Mouse (Mus musculus) limb, embryonic 13.5 days (tissue): ENCODE measurements around the gene 2300009A05Rik. TPM values are rescaled to one million over a fixed set of nuclear protein-coding genes. Genes with fewer than 3 reads are reported as not detected.

ENCODE experiments used
- ATAC-seq: fragments of 200-750 bp; cut with Nextera tagmentation; 2 replicates; pipeline ENCODE4 v1.8.0; 2017; ENCODE audit warnings: low read depth, moderate number of reproducible peaks, moderate TSS enrichment; ENCODE audit not compliant: low FRiP score
- H3K27ac ChIP-seq: fragments of 300-500 bp; sonication (generic); 2 replicates; pipeline ENCODE4 v1.5.1; 2015; ENCODE audit warnings: inconsistent platforms, mild to moderate bottlenecking, moderate library complexity
- H3K27me3 ChIP-seq: fragments of 300-500 bp; sonication (generic); 2 replicates; pipeline ENCODE4 v1.6.1; 2015; ENCODE audit warnings: mild to moderate bottlenecking, inconsistent platforms
- H3K36me3 ChIP-seq: fragments of 300-500 bp; sonication (generic); 2 replicates; pipeline ENCODE4 v1.6.1; 2015; ENCODE audit warnings: inconsistent platforms, mild to moderate bottlenecking, moderate library complexity
- H3K4me1 ChIP-seq: fragments of 300-500 bp; sonication (generic); 2 replicates; pipeline ENCODE4 v1.6.1; 2015; ENCODE audit warnings: inconsistent platforms
- H3K4me2 ChIP-seq: fragments of 300-500 bp; sonication (generic); replicated peaks from 2 replicates; pipeline ENCODE4 v1.6.1; 2015; ENCODE audit warnings: inconsistent platforms, mild to moderate bottlenecking, moderate library complexity
- H3K4me3 ChIP-seq: fragments of 300-500 bp; sonication (generic); 2 replicates; pipeline ENCODE4 v1.5.1; 2015; ENCODE audit warnings: moderate library complexity, mild to moderate bottlenecking, inconsistent platforms
- H3K9ac ChIP-seq: fragments of 300-500 bp; sonication (generic); 2 replicates; pipeline ENCODE4 v1.6.1; 2015; ENCODE audit warnings: mild to moderate bottlenecking, inconsistent platforms
- H3K9me3 ChIP-seq: fragments of 300-500 bp; sonication (generic); 2 replicates; pipeline ENCODE4 v1.6.1; 2016; ENCODE audit warnings: inconsistent platforms
- WGBS: fragments of 180-500 bp; shearing (Covaris S2); methylation state at CpG from one replicate; pipeline ENCODE4 v1.1.7; 2015; 5-methylcytosine and 5-hydroxymethylcytosine counted together
- polyA plus RNA-seq: library from polyadenylated mRNA; unstranded; fragments of >200 nt; fragmentation: Nextera tagmentation; extraction: Ambion mirVana; gene quantifications from 2 replicates; pipeline ENCODE4 v1.2.1, GENCODE M21; 2015

2300009A05Rik gene
- polyA plus RNA-seq, 1 experiment from 2014 or later, result 37.9 TPM

GRCm38 (mm10) chr9:63377270-63378142 is 21.5 kb downstream of the 2300009A05Rik start, which contains the start of gene Map2k5:
Gene Map2k5, minus strand, starts transcription at chr9:63377902.
- no peaks in the 10 kb centered on the region for H3K27me3 ChIP-seq
- peak within 1 kb of the TSS; percentile 86 for H3K4me3 ChIP-seq
- ATAC-seq, result peak; percentile 92
- H3K4me1 ChIP-seq, result peaks cover 26% of the 10 kb centered on the region
- WGBS, result 1% methylated on average over 55 of the region's 58 CpGs
- no peaks in the 10 kb centered on the region for H3K9me3 ChIP-seq
- peak within 1 kb of the TSS; percentile 91 for H3K9ac ChIP-seq
- H3K4me2 ChIP-seq, result peak within 1 kb of the TSS; percentile 97
- peaks cover 25% of the 10 kb centered on the region for H3K36me3 ChIP-seq
- peak within 1 kb of the TSS; percentile 87 for H3K27ac ChIP-seq

DNA sequence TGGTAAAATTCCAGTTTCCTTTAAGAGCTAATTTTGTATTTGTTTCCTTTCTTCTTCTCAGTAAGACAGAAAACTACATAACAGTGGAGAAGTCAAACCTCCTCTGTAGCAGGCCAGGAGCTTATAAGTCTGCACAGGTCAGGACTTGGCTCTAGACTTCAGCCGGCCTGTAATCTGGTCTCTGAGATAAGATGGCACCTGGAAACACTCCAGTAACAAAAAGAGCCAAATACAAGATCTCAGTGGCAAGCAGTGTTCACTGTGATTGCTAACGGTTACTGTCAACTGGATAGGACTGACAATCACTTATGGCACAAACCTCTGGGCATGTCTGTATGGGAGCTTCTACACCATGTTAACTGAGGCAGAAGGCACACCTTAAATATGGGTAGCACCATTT is 25.7 kb downstream of the 2300009A05Rik start:
- Histone ChIP-seq H3K4me3 (no peak overlapping the region), H3K4me1 (peaks cover 22% of the 10 kb centered on the region), H3K36me3 (peaks cover 38% of the 10 kb centered on the region), H3K9ac (no peak overlapping the region), H3K27ac (no peak overlapping the region), H3K9me3 (no peaks in the 10 kb centered on the region), H3K4me2 (no peak overlapping the region), H3K27me3 (no peaks in the 10 kb centered on the region)
- WGBS, result 87% methylated on average over 2 of the region's 2 CpGs
- no peak for ATAC-seq

- peaks cover 38% of the 10 kb centered on the region for H3K36me3 ChIP-seq
Observed at GRCm38 (mm10) chr9:63372541-63372940, 26.5 kb downstream of the 2300009A05Rik start.

DNA sequence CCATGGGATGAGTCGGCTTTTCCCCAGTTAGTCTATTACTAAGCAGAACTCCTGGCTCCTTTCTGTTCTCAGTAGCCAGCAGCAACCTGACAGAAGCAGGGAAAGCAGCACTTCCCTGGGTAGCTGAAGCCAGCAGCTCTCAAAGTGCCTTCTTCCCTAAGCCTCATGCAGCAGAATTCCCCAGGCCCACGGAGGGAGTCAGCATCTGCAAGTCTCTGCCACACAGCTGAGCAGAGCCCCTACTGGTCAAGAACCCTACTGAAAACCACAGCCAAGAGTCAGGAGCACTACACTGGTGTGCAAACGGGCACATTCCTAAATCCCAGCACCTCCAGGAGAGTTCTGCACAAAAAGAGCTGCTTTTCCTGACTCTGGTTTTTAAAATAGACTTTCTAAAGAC is 38.6 kb downstream of the 2300009A05Rik start:
- 55% methylated on average over 3 of the region's 3 CpGs for WGBS
- ATAC-seq, result no peak
- Histone ChIP-seq H3K27ac (no peak overlapping the region), H3K9me3 (no peaks in the 10 kb centered on the region), H3K4me3 (no peak overlapping the region), H3K4me2 (no peak overlapping the region), H3K4me1 (0 out of 2 replicates have a peak, but pooled peaks cover 7% of the 10 kb centered on the region), H3K27me3 (no peaks in the 10 kb centered on the region), H3K36me3 (peaks cover 25% of the 10 kb centered on the region), H3K9ac (no peak overlapping the region)

More at GRCm38 (mm10) chr9:63372541-63372940, 26.5 kb downstream of the 2300009A05Rik start:
- no peak overlapping the region for H3K4me3 ChIP-seq
- H3K27ac ChIP-seq, result no peak overlapping the region
- H3K4me2 ChIP-seq, result no peak overlapping the region
- H3K4me1 ChIP-seq, result peaks cover 22% of the 10 kb centered on the region
- 76% methylated on average over 8 of the region's 8 CpGs for WGBS
- ATAC-seq, result no peak
- no peaks in the 10 kb centered on the region for H3K27me3 ChIP-seq
- H3K9ac ChIP-seq, result no peak overlapping the region
- no peaks in the 10 kb centered on the region for H3K9me3 ChIP-seq

GRCm38 (mm10) chr9:63359016-63359415 is 40.0 kb downstream of the 2300009A05Rik start:
- H3K4me2 ChIP-seq, result no peak overlapping the region
- ATAC-seq, result no peak

GRCm38 (mm10) chr9:63356721-63357120 is 42.3 kb downstream of the 2300009A05Rik start:
- peaks cover 26% of the 10 kb centered on the region for H3K36me3 ChIP-seq
- no peaks in the 10 kb centered on the region for H3K4me1 ChIP-seq
- no peak for ATAC-seq
- 88% methylated on average over 4 of the region's 4 CpGs for WGBS
- H3K27ac ChIP-seq, result no peak overlapping the region
- no peaks in the 10 kb centered on the region for H3K27me3 ChIP-seq
- no peak overlapping the region for H3K9ac ChIP-seq
- no peak overlapping the region for H3K4me3 ChIP-seq
- H3K4me2 ChIP-seq, result no peak overlapping the region
- H3K9me3 ChIP-seq, result no peaks in the 10 kb centered on the region

More at GRCm38 (mm10) chr9:63359016-63359415, 40.0 kb downstream of the 2300009A05Rik start:
- Histone ChIP-seq H3K4me3 (no peak overlapping the region), H3K4me1 (0 out of 2 replicates have a peak, but pooled peaks cover 7% of the 10 kb centered on the region), H3K9me3 (no peaks in the 10 kb centered on the region), H3K9ac (no peak overlapping the region), H3K27ac (no peak overlapping the region), H3K36me3 (peaks cover 25% of the 10 kb centered on the region), H3K27me3 (no peaks in the 10 kb centered on the region)
- WGBS, result 86% methylated on average over 5 of the region's 5 CpGs

- no peaks in the 10 kb centered on the region for H3K27me3 ChIP-seq
Observed at GRCm38 (mm10) chr9:63356278-63356677, 42.8 kb downstream of the 2300009A05Rik start.

GRCm38 (mm10) chr9:63354168-63354567 is 44.9 kb downstream of the 2300009A05Rik start:
- no peaks in the 10 kb centered on the region for H3K27me3 ChIP-seq
- no peak for ATAC-seq
- WGBS, result 77% methylated on average over 4 of the region's 4 CpGs
- H3K4me1 ChIP-seq, result peaks cover 5% of the 10 kb centered on the region
- no peaks in the 10 kb centered on the region for H3K9me3 ChIP-seq
- peaks cover 32% of the 10 kb centered on the region for H3K36me3 ChIP-seq
- H3K4me2 ChIP-seq, result no peak overlapping the region
- no peak overlapping the region for H3K4me3 ChIP-seq
- H3K27ac ChIP-seq, result no peak overlapping the region
- no peak overlapping the region for H3K9ac ChIP-seq

More at GRCm38 (mm10) chr9:63356278-63356677, 42.8 kb downstream of the 2300009A05Rik start:
- Histone ChIP-seq H3K4me2 (no peak overlapping the region), H3K4me3 (no peak overlapping the region), H3K9me3 (no peaks in the 10 kb centered on the region), H3K9ac (no peak overlapping the region), H3K27ac (no peak overlapping the region), H3K4me1 (no peaks in the 10 kb centered on the region), H3K36me3 (peaks cover 26% of the 10 kb centered on the region)
- WGBS, result 83% methylated on average over 9 of the region's 9 CpGs
- ATAC-seq, result no peak

GRCm38 (mm10) chr9:63350030-63350429 is 49.0 kb downstream of the 2300009A05Rik start:
- H3K4me1 ChIP-seq, result peaks cover 6% of the 10 kb centered on the region
- no peak overlapping the region for H3K4me2 ChIP-seq
- no peaks in the 10 kb centered on the region for H3K27me3 ChIP-seq
- H3K4me3 ChIP-seq, result no peak overlapping the region
- WGBS, result 88% methylated on average over 8 of the region's 8 CpGs
- no peak overlapping the region for H3K9ac ChIP-seq
- peaks cover 11% of the 10 kb centered on the region; the same call in 1 of the 2 replicates for H3K36me3 ChIP-seq
- no peak for ATAC-seq
- no peaks in the 10 kb centered on the region for H3K9me3 ChIP-seq
- H3K27ac ChIP-seq, result no peak overlapping the region

GRCm38 (mm10) chr9:63349241-63349640 is 49.8 kb downstream of the 2300009A05Rik start:
- no peak overlapping the region for H3K9ac ChIP-seq
- no peak for ATAC-seq
- no peak overlapping the region for H3K27ac ChIP-seq
- H3K4me2 ChIP-seq, result no peak overlapping the region
- H3K4me1 ChIP-seq, result peaks cover 6% of the 10 kb centered on the region
- no peaks in the 10 kb centered on the region for H3K27me3 ChIP-seq
- peaks cover 13% of the 10 kb centered on the region; the same call in 1 of the 2 replicates for H3K36me3 ChIP-seq
- H3K4me3 ChIP-seq, result no peak overlapping the region
- WGBS, result 79% methylated on average over 3 of the region's 3 CpGs
- no peaks in the 10 kb centered on the region for H3K9me3 ChIP-seq

DNA sequence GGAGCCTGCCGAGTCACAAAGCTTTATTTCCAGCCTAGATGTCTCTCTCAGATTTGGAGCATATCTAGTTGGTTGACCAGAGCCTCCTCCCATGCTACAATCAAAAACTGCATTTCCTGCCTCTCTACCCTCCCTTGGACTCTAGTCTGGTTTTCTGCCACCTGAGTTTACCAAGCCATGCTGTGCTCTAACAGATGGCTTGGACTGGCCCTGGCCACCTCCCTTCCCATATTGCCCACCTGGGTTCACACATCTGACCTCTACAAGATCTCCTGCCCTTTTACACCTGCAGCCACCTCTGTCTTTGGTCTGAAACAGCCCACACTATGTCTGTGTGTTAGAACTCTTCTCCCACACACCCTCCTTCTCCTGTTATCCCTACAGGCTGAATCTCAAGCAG is 50.9 kb downstream of the 2300009A05Rik start:
- H3K36me3 ChIP-seq, result 0 out of 2 replicates have a peak, but pooled peaks cover 10% of the 10 kb centered on the region
- peaks cover 6% of the 10 kb centered on the region for H3K4me1 ChIP-seq
- peak overlapping the region; percentile 8; the same call in 1 of the 2 replicates for H3K9ac ChIP-seq
- ATAC-seq, result no peak
- H3K27ac ChIP-seq, result no peak overlapping the region
- H3K27me3 ChIP-seq, result no peaks in the 10 kb centered on the region
- WGBS, result 70% methylated on average over 1 of the region's 1 CpGs
- H3K9me3 ChIP-seq, result no peaks in the 10 kb centered on the region
- no peak overlapping the region for H3K4me2 ChIP-seq
- H3K4me3 ChIP-seq, result no peak overlapping the region

DNA sequence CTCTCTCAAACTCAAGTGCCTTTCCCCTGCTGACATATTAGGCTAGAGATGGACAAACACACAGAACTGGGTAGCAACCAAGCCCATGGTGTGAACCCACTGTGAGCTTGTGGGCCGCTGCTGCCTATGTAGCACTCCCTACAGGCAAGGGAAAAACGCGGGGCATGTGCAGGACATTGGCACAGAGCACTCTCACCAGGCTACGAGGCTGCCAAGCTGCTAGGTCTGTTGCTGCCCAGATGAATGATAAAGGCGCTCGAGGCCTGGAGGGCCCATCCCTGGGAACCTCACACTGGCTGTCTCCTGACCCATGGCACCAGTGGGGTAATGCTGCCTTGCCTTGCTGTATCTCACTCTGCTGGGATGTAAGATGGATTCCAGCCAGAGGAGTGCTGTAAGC is 53.0 kb downstream of the 2300009A05Rik start:
- H3K27me3 ChIP-seq, result no peaks in the 10 kb centered on the region
- ATAC-seq, result no peak
- 86% methylated on average over 6 of the region's 6 CpGs for WGBS
- no peak overlapping the region for H3K4me2 ChIP-seq
- H3K4me3 ChIP-seq, result no peak overlapping the region
- no peak overlapping the region for H3K27ac ChIP-seq
- H3K36me3 ChIP-seq, result peaks cover 16% of the 10 kb centered on the region
- H3K9ac ChIP-seq, result no peak overlapping the region
- peaks cover 6% of the 10 kb centered on the region for H3K4me1 ChIP-seq
- H3K9me3 ChIP-seq, result no peaks in the 10 kb centered on the region
